Mouse (Mus musculus) thymus, postnatal 25 days (tissue): ENCODE results near the gene Pabpn1.
"Not testable (repeated sequence)": the region's sequence is repeated elsewhere in the genome, so short reads cannot be mapped to it uniquely, and the experiment has no call there.

Experiments used
- DNase-seq: peaks from one replicate; pipeline ENCODE4 v3.0.0; 2022

The Pabpn1 gene

DNA sequence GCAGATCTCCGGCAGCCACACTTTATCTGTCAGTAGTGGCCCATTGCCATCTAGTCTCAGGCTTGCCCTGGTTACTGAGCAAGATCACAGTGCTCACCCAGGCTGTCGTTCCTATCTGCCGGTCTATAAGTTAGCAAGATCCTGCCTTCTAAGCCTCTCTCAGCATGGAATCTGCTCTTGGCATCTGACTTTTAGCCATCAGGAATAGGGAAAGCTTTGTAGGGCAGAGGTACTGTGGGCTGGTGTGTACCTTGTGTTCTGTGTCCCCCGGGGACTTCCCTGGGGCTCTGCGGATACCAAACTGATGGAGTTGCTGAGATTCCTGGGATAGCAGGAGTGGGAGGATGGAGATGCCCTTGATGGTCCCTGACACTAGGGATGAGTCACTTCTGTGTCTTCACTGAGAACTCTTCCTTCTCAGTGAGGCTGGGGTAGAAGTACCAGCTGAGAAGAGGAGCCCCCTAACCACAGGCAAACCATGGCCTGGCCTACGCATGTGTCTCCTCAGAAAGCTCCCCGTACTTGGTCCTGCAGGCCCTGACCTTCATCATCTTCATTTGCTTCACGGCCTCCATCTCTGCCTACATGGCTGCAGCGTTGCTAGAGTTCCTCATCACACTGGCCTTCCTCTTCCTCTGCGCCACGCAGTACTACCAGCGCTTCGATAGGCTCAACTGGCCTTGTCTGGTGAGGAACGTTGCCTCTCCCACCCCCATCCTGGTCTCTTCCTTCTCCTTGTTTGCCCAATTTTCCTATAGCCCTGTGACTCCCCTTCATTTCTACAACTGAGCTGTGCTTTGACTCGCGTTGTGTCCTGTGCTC is 45.3 kb downstream of the Pabpn1 start:
- DNase-seq, result no peak

DNA sequence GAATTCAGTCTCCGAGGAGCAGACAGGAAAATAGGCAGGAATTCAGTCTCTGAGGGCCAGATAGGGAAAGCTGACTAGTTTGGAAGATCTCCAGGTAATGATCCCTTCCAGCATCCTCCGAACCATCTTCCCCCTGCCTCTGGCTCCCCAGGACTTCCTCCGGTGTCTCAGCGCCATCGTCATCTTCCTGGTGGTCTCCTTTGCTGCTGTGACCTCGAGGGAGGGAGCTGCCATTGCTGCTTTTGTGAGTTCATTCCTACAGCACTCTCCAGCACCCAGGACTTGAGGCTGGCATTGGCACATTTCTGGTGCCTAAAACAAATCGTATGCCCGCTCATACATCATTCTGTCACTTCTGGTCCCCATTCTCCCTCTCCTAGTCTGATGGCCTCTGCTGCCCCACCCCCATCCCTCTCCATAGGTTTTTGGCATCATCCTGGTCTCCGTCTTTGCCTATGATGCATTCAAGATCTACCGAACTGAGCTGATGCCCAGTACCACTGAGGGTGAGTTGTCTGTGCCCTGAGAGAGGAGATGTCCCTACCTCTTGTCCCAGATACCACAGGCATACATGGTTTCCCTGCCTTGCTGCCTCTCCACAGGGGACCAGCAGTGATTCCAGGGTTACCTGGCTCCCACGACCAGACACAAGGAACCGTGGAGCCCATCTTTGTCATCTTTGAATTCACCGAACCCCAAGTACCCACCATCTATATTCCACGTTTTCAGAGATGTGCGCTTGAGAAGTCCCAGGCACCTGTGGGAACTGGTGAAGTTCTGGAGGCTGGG is 46.3 kb downstream of the Pabpn1 start:
- DNase-seq, result no peak

DNA sequence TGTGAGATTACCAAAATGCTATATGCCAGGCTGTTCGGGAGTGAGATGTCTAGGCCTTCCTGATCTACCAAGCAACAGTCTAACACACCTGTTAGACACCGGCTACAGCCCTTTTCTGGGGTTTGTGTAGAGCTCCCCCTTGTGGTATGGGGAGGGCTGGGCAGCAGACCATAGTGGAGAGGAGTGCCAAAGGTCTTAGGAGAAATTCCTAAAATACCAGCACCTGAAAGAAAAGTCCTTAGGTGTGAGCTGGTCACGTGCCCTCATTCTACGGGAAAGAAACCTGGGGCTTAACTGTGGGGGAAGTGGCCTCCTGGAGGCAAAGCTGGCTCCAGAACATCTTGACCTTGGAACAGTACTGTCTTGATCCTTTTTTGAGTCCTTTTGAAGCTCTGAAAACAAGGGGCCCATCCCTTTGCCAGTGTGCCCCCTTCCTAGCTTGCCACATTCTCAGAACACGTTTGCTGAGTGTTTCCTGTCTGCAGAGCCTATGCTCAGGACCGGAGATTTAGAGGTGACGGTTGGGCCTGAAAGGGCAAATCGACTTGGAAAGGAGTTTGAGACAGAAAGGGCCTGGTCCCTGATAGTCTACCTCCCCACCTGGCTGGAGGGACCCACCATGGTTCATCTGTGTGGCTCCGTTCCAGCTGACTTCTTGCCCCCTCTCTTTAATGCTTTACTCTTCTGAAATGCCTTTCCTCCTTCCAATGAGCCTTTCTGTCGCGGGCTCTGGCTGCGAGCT is 47.3 kb downstream of the Pabpn1 start:
- DNase-seq, result peak; percentile 71

DNA sequence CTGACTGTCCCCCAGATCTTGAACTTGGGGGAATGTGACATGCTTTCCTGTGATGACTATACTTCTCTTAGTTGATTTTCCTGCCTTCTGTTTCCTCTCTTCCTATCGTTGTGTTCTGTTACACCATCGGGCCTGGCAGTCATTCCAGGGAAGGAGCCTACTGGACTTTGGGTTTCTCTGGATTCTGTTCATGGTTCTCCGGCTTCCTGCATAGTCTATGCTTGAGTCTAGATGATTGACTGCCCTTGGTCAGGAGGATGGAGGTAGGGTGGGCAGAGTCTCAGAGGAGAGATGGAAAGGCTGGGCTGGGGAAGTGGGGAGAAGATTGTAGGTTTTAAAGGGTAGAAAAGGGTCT is 47.9 kb downstream of the Pabpn1 start:
- DNase-seq, result no peak

DNA sequence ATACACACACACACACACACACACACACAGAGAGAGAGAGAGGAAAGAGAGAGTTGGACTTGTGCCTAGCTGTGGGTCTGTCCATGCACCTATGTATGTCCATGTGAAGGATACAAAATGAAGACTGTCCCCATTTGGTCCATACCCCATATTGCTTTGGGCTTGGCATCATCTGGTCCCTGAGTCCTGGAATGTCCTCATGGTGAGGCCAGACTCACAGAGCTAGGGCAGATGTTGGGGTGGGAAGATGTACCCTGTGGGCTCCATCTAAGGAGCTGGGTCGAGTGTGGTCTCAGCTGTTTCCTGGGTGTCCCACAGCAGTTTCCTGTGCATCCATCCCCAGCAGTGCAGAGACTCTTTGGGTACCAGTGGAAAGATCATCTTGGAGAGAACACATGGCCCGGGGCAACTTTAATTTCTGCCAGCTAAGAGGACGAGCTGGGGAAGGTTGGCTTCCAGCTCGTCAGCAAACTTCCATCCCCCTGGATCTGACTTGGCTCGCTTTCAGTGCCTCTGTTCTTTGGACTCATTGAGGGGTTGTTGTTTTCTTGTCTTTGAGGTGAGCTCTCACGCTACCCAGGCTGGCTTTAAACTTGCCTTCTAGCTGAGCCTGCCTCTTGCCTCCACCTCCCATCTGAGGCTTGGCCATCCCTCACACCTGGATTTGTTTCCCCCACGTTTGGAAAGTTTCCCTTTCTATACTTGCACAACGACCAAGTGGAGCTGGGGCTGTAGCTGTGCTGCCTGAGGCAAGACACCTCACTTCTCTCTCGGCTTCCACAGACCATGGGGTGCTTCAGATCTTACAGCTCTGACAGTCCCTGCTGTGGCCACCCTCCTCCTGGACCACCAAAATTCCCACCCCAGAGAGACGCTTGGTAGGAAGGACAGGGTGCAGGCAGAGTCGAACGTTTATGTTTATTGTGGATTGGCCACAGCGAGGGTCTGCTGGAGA is 49.0 kb downstream of the Pabpn1 start:
- DNase-seq, result no peak

DNA sequence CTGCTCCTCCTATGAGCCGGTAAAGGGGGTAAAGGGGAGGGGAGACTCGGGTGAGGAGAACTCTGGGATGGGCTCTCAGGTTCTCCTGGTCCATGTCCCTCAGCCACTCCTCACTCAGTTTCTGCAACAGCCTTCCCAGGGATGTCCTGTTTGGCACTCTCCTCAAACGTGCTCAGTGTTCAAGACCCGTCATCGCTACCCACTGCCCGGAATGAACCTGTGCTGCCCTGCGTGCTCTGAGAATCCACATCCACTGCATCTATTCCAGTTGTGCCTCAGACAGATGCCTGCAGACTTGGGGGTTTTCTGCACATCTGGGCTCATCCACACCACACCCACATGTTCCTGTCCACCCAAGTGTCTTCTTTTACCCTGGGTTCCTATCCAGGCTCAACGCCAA is 50.2 kb downstream of the Pabpn1 start:
- no peak for DNase-seq

DNA sequence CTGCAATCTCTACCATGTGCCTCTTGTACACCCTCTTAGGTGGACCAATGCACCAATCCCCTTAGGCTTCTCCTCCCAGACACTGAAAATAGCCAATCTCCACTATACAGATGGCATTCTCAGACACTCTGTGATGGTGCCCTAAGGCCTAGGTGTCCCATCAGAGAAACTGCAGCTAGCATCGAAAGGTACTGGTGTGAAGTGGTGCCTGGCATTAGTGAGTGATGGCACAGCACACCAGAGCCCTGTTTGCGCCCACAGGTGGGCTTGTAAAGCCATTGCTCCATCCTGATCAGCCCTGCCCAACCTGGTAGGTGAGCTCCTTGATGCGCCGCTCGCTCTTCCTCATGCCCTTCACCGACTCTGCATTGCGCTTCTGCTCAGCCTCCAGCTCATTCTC is 51.7 kb downstream of the Pabpn1 start:
- DNase-seq, result no peak

DNA sequence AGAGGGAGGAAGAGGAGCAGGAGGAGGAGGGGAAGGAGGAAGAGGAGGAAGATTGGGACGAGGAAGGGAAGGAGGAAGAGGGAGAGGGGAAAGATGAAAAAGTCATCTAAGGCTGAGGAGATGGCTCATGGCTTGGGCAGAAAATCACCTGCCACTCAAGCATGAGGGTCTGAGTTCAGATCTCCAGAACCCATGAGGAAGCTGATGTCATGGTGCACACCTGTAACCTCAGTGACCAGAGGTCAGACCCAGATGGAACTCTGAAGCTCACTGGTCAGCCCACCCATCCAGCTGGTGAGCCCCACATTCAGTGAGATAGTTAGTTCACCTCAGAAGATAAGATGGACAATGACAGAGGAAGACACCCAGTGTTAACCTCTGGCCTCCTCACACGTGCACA is 52.6 kb downstream of the Pabpn1 start:
- no peak for DNase-seq

DNA sequence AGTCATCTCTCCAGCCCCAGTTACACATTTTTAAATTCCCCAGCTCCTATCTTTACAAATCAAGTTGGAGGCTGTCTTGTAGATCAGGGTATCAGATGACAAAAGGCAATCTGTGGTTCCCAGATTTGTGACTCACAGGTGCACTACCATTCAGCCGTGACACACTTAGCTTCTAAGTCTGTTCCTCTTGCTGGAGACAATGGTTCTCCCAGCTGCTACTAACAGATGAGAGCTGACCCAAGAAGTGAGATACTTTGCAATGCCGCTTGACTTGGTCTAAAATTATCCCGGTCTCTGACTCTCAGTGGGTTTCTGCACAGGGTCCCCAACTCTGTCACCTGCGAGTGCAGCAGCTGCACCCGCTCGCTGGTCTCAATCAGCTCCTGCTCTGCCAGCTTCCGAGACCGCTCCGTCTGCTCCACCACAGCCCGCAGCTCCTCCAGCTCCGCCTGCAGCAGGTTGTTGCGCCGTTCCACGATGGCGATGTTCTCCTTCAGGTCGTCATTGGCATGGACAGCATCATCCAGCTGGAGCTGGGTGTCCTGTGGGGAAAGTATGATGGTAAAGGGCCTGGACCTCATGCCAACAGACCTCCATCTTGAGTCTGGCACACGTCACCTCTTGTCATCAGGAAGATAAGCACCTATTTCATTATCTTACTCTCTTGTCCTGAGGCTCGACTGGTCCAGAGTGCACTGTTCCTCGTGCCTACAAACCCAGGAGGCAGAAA is 53.8 kb downstream of the Pabpn1 start:
- no peak for DNase-seq

DNA sequence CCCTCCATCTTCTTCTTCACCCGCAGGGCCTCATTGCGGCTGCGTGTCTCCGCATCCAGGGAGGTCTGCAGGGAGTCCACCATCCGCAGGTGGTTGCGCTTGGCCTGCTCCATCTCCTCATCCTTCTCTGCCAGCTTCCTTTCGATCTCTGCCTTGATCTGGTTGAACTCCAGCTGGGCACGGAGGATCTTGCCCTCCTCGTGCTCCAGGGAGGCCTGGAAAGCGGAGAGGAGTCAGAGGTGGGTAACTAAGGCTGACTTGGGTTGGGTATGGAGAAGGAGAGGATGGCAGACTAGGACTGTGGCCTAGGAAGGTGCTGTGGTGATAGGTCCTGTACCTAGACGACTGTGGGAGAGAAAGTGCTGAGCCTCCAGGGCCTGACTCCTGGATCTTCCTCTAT is 54.7 kb downstream of the Pabpn1 start:
- DNase-seq, result not testable (repeated sequence)
